Mouse (Mus musculus) heart, embryonic 12.5 days (tissue): ENCODE measurements around the gene Gadd45b. TPM values are rescaled to one million over a fixed set of nuclear protein-coding genes. Genes with fewer than 3 reads are reported as not detected.
A peak's percentile ranks its signal among the peaks of the same experiment; 100 is the strongest.

Source experiments
- ATAC-seq: fragments of 200-750 bp; cut with Nextera tagmentation; 2 replicates; pipeline ENCODE4 v1.8.0; 2017; ENCODE audit warnings: moderate TSS enrichment, moderate library complexity; ENCODE audit not compliant: insufficient number of reproducible peaks, low FRiP score
- H3K27ac ChIP-seq: fragments of 300-500 bp; sonication (generic); 2 replicates; pipeline ENCODE4 v1.5.1; 2016; ENCODE audit warnings: mild to moderate bottlenecking, moderate library complexity; ENCODE audit not compliant: poor library complexity, severe bottlenecking
- H3K27me3 ChIP-seq: fragments of 300-500 bp; sonication (generic); replicated peaks from 2 replicates; pipeline ENCODE4 v1.6.1; 2016; ENCODE audit warnings: mild to moderate bottlenecking, moderate library complexity
- H3K36me3 ChIP-seq: fragments of 300-500 bp; sonication (generic); 2 replicates; pipeline ENCODE4 v1.6.1; 2016; ENCODE audit warnings: mild to moderate bottlenecking, moderate library complexity
- H3K4me1 ChIP-seq: fragments of 300-500 bp; sonication (generic); replicated peaks from 2 replicates; pipeline ENCODE4 v1.6.1; 2016; ENCODE audit warnings: mild to moderate bottlenecking
- H3K4me2 ChIP-seq: fragments of 300-500 bp; sonication (generic); 2 replicates; pipeline ENCODE4 v1.6.1; 2016; ENCODE audit warnings: mild to moderate bottlenecking, moderate library complexity
- H3K4me3 ChIP-seq: fragments of 300-500 bp; sonication (generic); 2 replicates; pipeline ENCODE4 v1.5.1; 2016; ENCODE audit warnings: mild to moderate bottlenecking
- H3K9ac ChIP-seq: fragments of 300-500 bp; sonication (generic); 2 replicates; pipeline ENCODE4 v1.6.1; 2016; ENCODE audit warnings: mild to moderate bottlenecking, moderate library complexity
- H3K9me3 ChIP-seq: fragments of 300-500 bp; sonication (generic); replicated peaks from 2 replicates; pipeline ENCODE4 v1.6.1; 2016; ENCODE audit warnings: mild to moderate bottlenecking, moderate library complexity
- WGBS: fragments of 180-500 bp; shearing (Covaris S2); methylation state at CpG from one replicate; pipeline ENCODE4 v1.1.7; 2016; 5-methylcytosine and 5-hydroxymethylcytosine counted together
- polyA plus RNA-seq: library from polyadenylated mRNA; unstranded; fragments of >200 nt; fragmentation: Nextera tagmentation; extraction: Ambion mirVana; gene quantifications from 2 replicates; pipeline ENCODE4 v1.2.1, GENCODE M21; 2016

Gadd45b gene
- polyA plus RNA-seq, 1 experiment from 2014 or later = 27.8 TPM

GRCm38 (mm10) chr10:80956901-80957300 is 27.0 kb downstream of the Gadd45b start:
- Histone ChIP-seq H3K36me3 (no peaks in the 10 kb centered on the region), H3K27me3 (no peaks in the 10 kb centered on the region), H3K27ac (no peak overlapping the region), H3K9ac (no peak overlapping the region), H3K9me3 (no peaks in the 10 kb centered on the region), H3K4me3 (no peak overlapping the region), H3K4me2 (no peak overlapping the region), H3K4me1 (peaks cover 38% of the 10 kb centered on the region)
- 67% methylated on average over 6 of the region's 6 CpGs for WGBS
- ATAC-seq = no peak

- H3K27ac ChIP-seq = no peak overlapping the region
- 84% methylated on average over 4 of the region's 4 CpGs for WGBS
- no peaks in the 10 kb centered on the region for H3K27me3 ChIP-seq
- no peak overlapping the region for H3K4me2 ChIP-seq
- H3K4me1 ChIP-seq = peaks cover 46% of the 10 kb centered on the region
- no peaks in the 10 kb centered on the region for H3K9me3 ChIP-seq
- no peak for ATAC-seq
- H3K9ac ChIP-seq = no peak overlapping the region
- no peaks in the 10 kb centered on the region for H3K36me3 ChIP-seq
- H3K4me3 ChIP-seq = no peak overlapping the region
Observed at GRCm38 (mm10) chr10:80957791-80958190, 27.9 kb downstream of the Gadd45b start.

- Histone ChIP-seq H3K4me3 (no peak overlapping the region), H3K9me3 (no peaks in the 10 kb centered on the region), H3K27ac (no peak overlapping the region), H3K4me2 (no peak overlapping the region), H3K36me3 (no peaks in the 10 kb centered on the region), H3K27me3 (no peaks in the 10 kb centered on the region), H3K4me1 (peaks cover 60% of the 10 kb centered on the region), H3K9ac (no peak overlapping the region)
- ATAC-seq = no peak
- WGBS = 84% methylated on average over 5 of the region's 5 CpGs
Observed at GRCm38 (mm10) chr10:80958979-80959637, 29.2 kb downstream of the Gadd45b start.

GRCm38 (mm10) chr10:80960551-80961508 is 31.0 kb downstream of the Gadd45b start:
- Histone ChIP-seq H3K36me3 (no peaks in the 10 kb centered on the region), H3K9me3 (no peaks in the 10 kb centered on the region), H3K9ac (peak overlapping the region; percentile 9; the same call in 1 of the 2 replicates), H3K4me1 (peaks cover 50% of the 10 kb centered on the region), H3K4me2 (peak overlapping the region; percentile 37), H3K4me3 (no peak overlapping the region), H3K27me3 (no peaks in the 10 kb centered on the region), H3K27ac (peak overlapping the region; percentile 85)
- peak; percentile 44 for ATAC-seq
- WGBS = 13% methylated on average over 16 of the region's 16 CpGs

- H3K9ac ChIP-seq = 0 out of 2 replicates have a peak overlapping the region, but pooled peaks have one; percentile 1
- H3K27me3 ChIP-seq = no peaks in the 10 kb centered on the region
- H3K27ac ChIP-seq = peak overlapping the region; percentile 85
- H3K4me2 ChIP-seq = no peak overlapping the region
- 49% methylated on average over 10 of the region's 10 CpGs for WGBS
- ATAC-seq = no peak
- H3K9me3 ChIP-seq = no peaks in the 10 kb centered on the region
- H3K36me3 ChIP-seq = no peaks in the 10 kb centered on the region
- H3K4me3 ChIP-seq = no peak overlapping the region
- H3K4me1 ChIP-seq = peaks cover 61% of the 10 kb centered on the region
Observed at GRCm38 (mm10) chr10:80962051-80962472, 32.2 kb downstream of the Gadd45b start.

GRCm38 (mm10) chr10:80962585-80962984 is 32.7 kb downstream of the Gadd45b start:
- Histone ChIP-seq H3K27me3 (no peaks in the 10 kb centered on the region), H3K27ac (peak overlapping the region; percentile 82; the same call in 1 of the 2 replicates), H3K4me2 (no peak overlapping the region), H3K36me3 (no peaks in the 10 kb centered on the region), H3K9me3 (no peaks in the 10 kb centered on the region), H3K9ac (0 out of 2 replicates have a peak overlapping the region, but pooled peaks have one; percentile 1), H3K4me3 (no peak overlapping the region), H3K4me1 (peaks cover 65% of the 10 kb centered on the region)
- WGBS = 73% methylated on average over 5 of the region's 5 CpGs
- ATAC-seq = no peak

GRCm38 (mm10) chr10:80963031-80963975 is 33.4 kb downstream of the Gadd45b start:
- peak overlapping the region; percentile 7; the same call in 1 of the 2 replicates for H3K4me2 ChIP-seq
- peak overlapping the region; percentile 82 for H3K27ac ChIP-seq
- H3K9me3 ChIP-seq = no peaks in the 10 kb centered on the region
- no peak overlapping the region for H3K4me3 ChIP-seq
- WGBS = 29% methylated on average over 12 of the region's 12 CpGs
- no peaks in the 10 kb centered on the region for H3K36me3 ChIP-seq
- H3K27me3 ChIP-seq = no peaks in the 10 kb centered on the region
- no peak; the same call in 1 of the 2 replicates for ATAC-seq
- 0 out of 2 replicates have a peak overlapping the region, but pooled peaks have one; percentile 28 for H3K9ac ChIP-seq
- peaks cover 65% of the 10 kb centered on the region for H3K4me1 ChIP-seq

GRCm38 (mm10) chr10:80966296-80966695 is 36.4 kb downstream of the Gadd45b start:
- no peak overlapping the region for H3K4me3 ChIP-seq
- H3K4me1 ChIP-seq = peaks cover 51% of the 10 kb centered on the region
- 34% methylated on average over 12 of the region's 12 CpGs for WGBS
- H3K9ac ChIP-seq = no peak overlapping the region
- no peaks in the 10 kb centered on the region for H3K27me3 ChIP-seq
- H3K4me2 ChIP-seq = no peak overlapping the region
- no peak overlapping the region for H3K27ac ChIP-seq
- peaks cover 5% of the 10 kb centered on the region; the same call in 1 of the 2 replicates for H3K9me3 ChIP-seq
- H3K36me3 ChIP-seq = no peaks in the 10 kb centered on the region
- no peak for ATAC-seq

- Histone ChIP-seq H3K4me1 (peaks cover 44% of the 10 kb centered on the region), H3K4me2 (no peak overlapping the region), H3K9me3 (peaks cover 6% of the 10 kb centered on the region; the same call in 1 of the 2 replicates), H3K36me3 (no peaks in the 10 kb centered on the region), H3K27me3 (no peaks in the 10 kb centered on the region), H3K27ac (no peak overlapping the region), H3K4me3 (no peak overlapping the region), H3K9ac (no peak overlapping the region)
- no peak for ATAC-seq
- WGBS = 30% methylated on average over 3 of the region's 3 CpGs
Observed at GRCm38 (mm10) chr10:80967101-80967656, 37.3 kb downstream of the Gadd45b start.

- Histone ChIP-seq H3K4me2 (no peak overlapping the region), H3K4me1 (peaks cover 44% of the 10 kb centered on the region), H3K36me3 (no peaks in the 10 kb centered on the region), H3K9me3 (peaks cover 6% of the 10 kb centered on the region; the same call in 1 of the 2 replicates), H3K27ac (no peak overlapping the region), H3K4me3 (no peak overlapping the region), H3K9ac (no peak overlapping the region), H3K27me3 (no peaks in the 10 kb centered on the region)
- no peak for ATAC-seq
- WGBS = 75% methylated on average over 4 of the region's 4 CpGs
Observed at GRCm38 (mm10) chr10:80968106-80968505, 38.2 kb downstream of the Gadd45b start.
